Mouse (Mus musculus) hindbrain, postnatal 0 days (tissue): ENCODE results near the gene Hapln1. TPM values are rescaled to one million over a fixed set of nuclear protein-coding genes. Genes with fewer than 3 reads are reported as not detected.

ENCODE experiments used
- ATAC-seq: fragments of 200-750 bp; cut with Nextera tagmentation; 2 replicates; pipeline ENCODE4 v1.8.0; 2017; ENCODE audit warnings: mild to moderate bottlenecking, moderate TSS enrichment, moderate library complexity
- DNase-seq: peaks from one replicate; pipeline ENCODE4 v3.0.0-alpha.2; 2015; ENCODE audit warnings: low spot score
- H3K27ac ChIP-seq: fragments of 300-500 bp; sonication (generic); 2 replicates; pipeline ENCODE4 v1.5.1; 2014; ENCODE audit warnings: mild to moderate bottlenecking
- H3K27me3 ChIP-seq: fragments of 300-500 bp; sonication (generic); 2 replicates; pipeline ENCODE4 v1.6.1; 2014; ENCODE audit warnings: low read length, mixed read lengths; ENCODE audit not compliant: insufficient read depth
- H3K36me3 ChIP-seq: fragments of 300-500 bp; sonication (generic); 2 replicates; pipeline ENCODE4 v1.6.1; 2014; ENCODE audit warnings: low read length, mixed read lengths; ENCODE audit not compliant: insufficient read depth
- H3K4me1 ChIP-seq: fragments of 300-500 bp; sonication (generic); 2 replicates; pipeline ENCODE4 v1.6.1; 2014; ENCODE audit warnings: antibody characterized with exemption, low read length, mixed read lengths; ENCODE audit not compliant: insufficient read depth
- H3K4me2 ChIP-seq: fragments of 300-500 bp; sonication (generic); 2 replicates; pipeline ENCODE4 v1.6.1; 2014; ENCODE audit warnings: low read depth, mild to moderate bottlenecking, low read length, moderate library complexity, mixed read lengths
- H3K4me3 ChIP-seq: fragments of 300-500 bp; sonication (generic); 2 replicates; pipeline ENCODE4 v1.5.1; 2014; ENCODE audit warnings: low read length
- H3K9ac ChIP-seq: fragments of 300-500 bp; sonication (generic); replicated peaks from 2 replicates; pipeline ENCODE4 v1.6.1; 2014; ENCODE audit warnings: mild to moderate bottlenecking, low read length, moderate library complexity, mixed read lengths
- H3K9me3 ChIP-seq: fragments of 300-500 bp; sonication (generic); 2 replicates; pipeline ENCODE4 v1.6.1; 2016; ENCODE audit warnings: low read length, mixed read lengths
- CTCF ChIP-seq: IDR thresholded peaks from 2 replicates; pipeline ENCODE4 v1.5.1; 2016; ENCODE audit warnings: antibody characterized with exemption, control low read depth, low read depth
- WGBS: fragments of 180-500 bp; shearing (Covaris S2); extraction: QIAGEN DNeasy Blood & Tissue Kit; methylation state at CpG from one replicate; pipeline ENCODE4 v1.1.7; 2014; 5-methylcytosine and 5-hydroxymethylcytosine counted together
- polyA plus RNA-seq: library from polyadenylated mRNA; unstranded; fragments of >200 nt; fragmentation: Nextera tagmentation; extraction: Ambion mirVana; gene quantifications from 2 replicates; pipeline ENCODE4 v1.2.1, GENCODE M21; 2015
- total RNA-seq: library from RNA; depleted of rRNA; stranded (reverse); fragments of >200 nt; gene quantifications from 2 replicates; pipeline ENCODE4 v1.2.3, GENCODE M21; 2014

Gene Hapln1
- total and polyA plus RNA-seq, 2 experiments from 2014 or later = 2.1 to 3.0 TPM

DNA sequence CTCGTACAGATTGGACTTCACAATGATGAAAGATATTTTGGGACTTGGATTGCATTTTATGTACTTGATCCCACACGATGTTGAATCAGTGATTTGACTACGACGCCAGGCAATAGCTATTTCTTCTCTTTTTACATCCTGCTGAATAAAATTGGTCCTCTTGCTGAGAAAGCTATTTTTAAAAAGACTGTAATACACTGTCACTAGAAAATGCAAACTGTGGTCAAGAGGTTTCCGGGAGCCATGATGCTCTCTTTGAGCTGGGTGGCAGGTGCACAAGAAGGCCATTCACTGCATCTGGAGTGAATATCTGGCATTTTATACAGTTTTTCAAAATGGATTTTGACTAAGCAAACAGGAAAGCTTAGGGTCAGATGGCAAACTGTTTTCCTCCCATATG is 24.9 kb downstream of the Hapln1 start:
- no peaks in the 10 kb centered on the region for H3K9me3 ChIP-seq
- no peak for TF ChIP-seq CTCF

DNA sequence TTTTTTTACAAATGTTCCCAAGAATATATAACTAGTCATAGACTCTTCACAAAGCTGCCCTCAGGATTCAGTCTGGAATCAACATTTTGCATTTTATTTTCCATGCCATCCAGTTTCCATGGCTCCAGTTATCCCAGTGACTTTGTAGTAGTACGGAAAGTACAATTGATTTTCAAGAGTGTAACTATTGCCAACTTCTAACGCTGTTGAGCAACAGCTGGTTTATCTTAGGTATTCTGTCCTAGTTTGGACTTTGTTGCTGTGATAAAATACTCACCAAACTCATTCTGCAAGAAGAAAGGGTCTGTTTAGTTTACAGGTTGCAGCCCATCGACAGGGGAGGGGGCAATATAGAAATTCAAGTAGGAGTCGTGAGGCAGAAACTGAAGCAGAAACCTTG is 26.7 kb downstream of the Hapln1 start:
- Histone ChIP-seq H3K27ac (no peak overlapping the region), H3K4me2 (no peak overlapping the region), H3K9me3 (no peaks in the 10 kb centered on the region), H3K27me3 (no peaks in the 10 kb centered on the region), H3K4me1 (no peaks in the 10 kb centered on the region), H3K9ac (no peak overlapping the region), H3K36me3 (no peaks in the 10 kb centered on the region), H3K4me3 (no peak overlapping the region)
- WGBS = 90% methylated on average over 4 of the region's 4 CpGs
- TF ChIP-seq CTCF = no peak
- ATAC-seq = no peak
- DNase-seq = no peak

More for the DNA sequence above, 24.9 kb downstream of the Hapln1 start:
- no peaks in the 10 kb centered on the region for H3K4me1 ChIP-seq
- DNase-seq (no peak), ATAC-seq (no peak)
- H3K4me2 ChIP-seq = no peak overlapping the region
- H3K36me3 ChIP-seq = no peaks in the 10 kb centered on the region
- H3K9ac ChIP-seq = no peak overlapping the region
- H3K4me3 ChIP-seq = no peak overlapping the region
- H3K27ac ChIP-seq = no peak overlapping the region
- H3K27me3 ChIP-seq = no peaks in the 10 kb centered on the region
- WGBS = 89% methylated on average over 5 of the region's 5 CpGs

DNA sequence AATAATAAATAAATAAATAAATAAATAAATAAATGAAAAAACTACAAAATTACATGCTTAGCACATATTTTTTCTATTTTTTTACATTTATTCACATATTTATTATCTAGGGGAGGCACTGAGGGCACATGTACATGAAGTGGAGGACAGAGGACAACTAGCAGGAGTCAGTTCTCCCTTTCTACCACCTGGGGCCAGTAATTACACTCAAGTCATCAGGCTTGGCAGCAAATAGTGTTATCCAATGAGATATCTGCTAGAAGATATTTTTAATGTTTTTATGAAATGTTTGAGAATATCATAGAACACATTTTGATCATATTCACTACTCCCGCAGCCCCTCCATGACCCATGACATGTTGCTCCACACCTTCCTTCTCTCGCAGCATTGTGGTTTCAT is 39.5 kb downstream of the Hapln1 start:
- Histone ChIP-seq H3K4me1 (no peaks in the 10 kb centered on the region), H3K27me3 (no peaks in the 10 kb centered on the region), H3K4me3 (no peak overlapping the region), H3K27ac (no peak overlapping the region), H3K4me2 (no peak overlapping the region), H3K9me3 (no peaks in the 10 kb centered on the region), H3K9ac (no peak overlapping the region), H3K36me3 (no peaks in the 10 kb centered on the region)
- ATAC-seq = no peak
- WGBS = 100% methylated on average over 2 of the region's 2 CpGs
- no peak for TF ChIP-seq CTCF
- DNase-seq = no peak

DNA sequence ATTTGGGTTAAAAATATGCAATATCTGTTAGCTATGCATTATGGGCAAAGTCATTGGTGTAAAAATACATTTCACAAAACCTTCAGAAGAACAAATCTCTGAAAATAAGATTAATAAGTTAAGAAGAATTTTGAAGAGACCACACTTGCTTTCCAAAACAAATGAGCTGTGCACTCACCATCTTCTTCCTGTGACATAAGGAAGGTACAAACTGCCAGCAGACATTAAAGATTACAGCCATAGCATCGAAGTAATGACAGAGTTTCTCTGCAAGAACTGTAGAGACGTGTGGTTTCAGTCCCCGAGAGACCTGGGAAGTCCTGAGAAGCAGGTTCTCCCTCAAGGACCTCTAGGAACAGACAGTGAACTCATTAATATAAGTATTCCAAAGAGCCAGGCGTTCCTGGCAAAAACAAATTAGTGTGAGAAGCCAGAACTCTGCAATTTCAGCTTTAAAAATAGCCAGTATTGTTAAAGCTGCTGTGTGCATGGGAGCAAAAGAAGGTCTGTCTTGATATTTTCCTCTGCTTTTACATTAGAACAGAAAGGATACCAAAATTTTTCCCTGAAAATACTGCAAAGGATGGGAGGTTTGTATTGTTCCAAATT is 43.6 kb downstream of the Hapln1 start:
- H3K9me3 ChIP-seq = no peaks in the 10 kb centered on the region
- DNase-seq (no peak), ATAC-seq (no peak)
- no peaks in the 10 kb centered on the region for H3K27me3 ChIP-seq
- 61% methylated on average over 4 of the region's 4 CpGs for WGBS
- no peaks in the 10 kb centered on the region for H3K36me3 ChIP-seq
- no peak overlapping the region for H3K27ac ChIP-seq
- H3K4me1 ChIP-seq = no peaks in the 10 kb centered on the region
- no peak overlapping the region for H3K9ac ChIP-seq
- no peak overlapping the region for H3K4me3 ChIP-seq
- H3K4me2 ChIP-seq = no peak overlapping the region
- no peak for TF ChIP-seq CTCF

DNA sequence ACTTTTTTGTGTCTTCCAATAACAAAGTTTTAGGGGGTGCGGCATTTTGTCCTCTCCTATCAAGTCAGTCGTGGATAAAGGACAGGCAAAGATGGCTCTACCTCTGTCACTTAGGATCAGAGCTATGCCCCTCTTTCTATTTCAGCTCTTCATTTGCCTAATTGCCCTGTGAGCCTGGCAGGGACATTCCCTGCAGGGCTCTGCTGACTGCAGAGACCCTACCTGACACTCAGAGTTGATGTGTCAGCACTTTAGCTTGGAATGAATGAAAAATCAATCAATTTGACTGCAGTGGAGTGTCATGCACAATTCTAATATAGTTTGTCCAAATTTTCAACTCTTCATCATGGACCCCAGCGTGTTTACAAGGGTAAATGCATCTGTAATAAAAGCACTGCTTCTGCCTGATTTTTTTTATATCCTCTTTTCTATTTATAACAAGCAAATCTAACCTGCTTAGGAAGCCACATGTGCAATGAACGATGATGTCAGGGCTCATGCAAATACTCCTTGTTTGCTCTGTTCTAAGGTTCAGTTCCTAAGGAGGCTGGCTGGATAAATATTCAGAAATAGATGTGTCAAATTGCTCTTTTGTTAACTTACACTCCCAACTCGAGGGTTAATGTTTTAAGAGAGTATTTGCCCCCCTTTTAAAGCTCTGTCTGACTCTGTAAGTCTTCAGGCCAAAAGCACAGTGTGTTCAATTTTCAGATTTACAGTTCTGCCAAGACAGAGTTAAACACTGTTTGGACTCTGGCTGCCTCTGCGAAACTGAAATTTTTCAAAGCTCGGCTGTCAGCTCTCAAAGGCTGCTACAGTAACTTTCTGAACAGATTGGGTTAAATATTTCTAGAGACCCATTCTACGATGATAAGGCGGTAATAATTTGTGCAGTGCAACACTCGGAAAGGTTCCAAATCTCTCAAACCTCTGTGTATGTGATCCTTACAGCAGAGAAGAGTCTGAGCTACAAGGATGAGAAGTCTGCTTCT is 44.4 kb downstream of the Hapln1 start:
- no peaks in the 10 kb centered on the region for H3K4me1 ChIP-seq
- H3K9me3 ChIP-seq = no peaks in the 10 kb centered on the region
- no peaks in the 10 kb centered on the region for H3K36me3 ChIP-seq
- TF ChIP-seq CTCF = no peak
- H3K9ac ChIP-seq = no peak overlapping the region
- no peak for DNase-seq
- no peak for ATAC-seq
- no peaks in the 10 kb centered on the region for H3K27me3 ChIP-seq
- no peak overlapping the region for H3K27ac ChIP-seq
- 60% methylated on average over 10 of the region's 10 CpGs for WGBS
- no peak overlapping the region for H3K4me3 ChIP-seq
- H3K4me2 ChIP-seq = no peak overlapping the region

DNA sequence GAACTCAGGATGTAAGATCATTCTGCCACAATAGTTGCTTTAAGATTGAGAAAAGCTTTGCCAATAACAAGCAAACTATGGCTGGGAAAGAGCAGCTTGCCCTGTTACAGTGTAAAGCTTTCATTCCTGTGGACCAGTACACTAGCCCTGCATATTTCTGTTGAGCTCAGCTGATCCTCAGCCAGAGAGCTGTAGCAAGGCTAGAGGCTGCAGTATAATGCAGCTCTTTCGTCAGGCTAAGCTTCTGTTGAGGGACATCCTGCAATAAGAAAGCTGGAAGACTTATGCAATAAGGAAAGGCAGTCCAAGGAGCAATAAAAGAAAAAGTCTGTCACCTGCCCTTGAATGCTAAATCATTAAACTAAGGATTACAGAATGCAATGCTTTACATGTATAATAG is 45.5 kb downstream of the Hapln1 start:
- DNase-seq = no peak
- H3K9ac ChIP-seq = no peak overlapping the region
- H3K36me3 ChIP-seq = no peaks in the 10 kb centered on the region
- no peaks in the 10 kb centered on the region for H3K9me3 ChIP-seq
- H3K27ac ChIP-seq = no peak overlapping the region
- H3K4me3 ChIP-seq = no peak overlapping the region
- ATAC-seq = no peak
- no peak for TF ChIP-seq CTCF
- no peaks in the 10 kb centered on the region for H3K27me3 ChIP-seq
- 44% methylated on average over 1 of the region's 1 CpGs for WGBS
- H3K4me2 ChIP-seq = no peak overlapping the region
- no peaks in the 10 kb centered on the region for H3K4me1 ChIP-seq

DNA sequence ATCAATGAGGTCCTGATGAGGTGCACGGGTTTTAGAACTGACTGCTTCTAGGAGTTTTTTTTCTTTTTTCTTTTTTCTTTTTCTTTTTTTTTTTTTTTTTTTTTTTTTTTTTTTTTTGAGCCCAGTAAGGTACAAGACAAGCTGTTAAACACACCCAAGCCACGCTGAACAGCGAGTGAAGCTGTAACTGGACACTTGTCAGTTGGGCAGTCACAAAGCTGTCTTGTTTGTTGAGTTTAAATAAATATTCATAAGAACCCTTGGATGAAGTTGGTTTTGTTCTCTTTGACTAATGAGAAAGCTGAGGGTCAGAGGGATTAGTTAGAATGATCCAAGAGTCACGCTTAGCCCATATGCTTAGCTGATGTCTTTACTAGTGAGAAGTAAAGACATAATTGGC is 55.5 kb downstream of the Hapln1 start:
- H3K4me3 ChIP-seq = no peak overlapping the region
- no peak for DNase-seq

More for the DNA sequence above, 55.5 kb downstream of the Hapln1 start:
- H3K27ac ChIP-seq = no peak overlapping the region
- no peaks in the 10 kb centered on the region; the same call in 1 of the 2 replicates for H3K9me3 ChIP-seq
- H3K4me1 ChIP-seq = no peaks in the 10 kb centered on the region
- no peak for TF ChIP-seq CTCF
- no peak for ATAC-seq
- no peak overlapping the region for H3K4me2 ChIP-seq
- H3K9ac ChIP-seq = no peak overlapping the region
- no peaks in the 10 kb centered on the region for H3K27me3 ChIP-seq
- no peaks in the 10 kb centered on the region for H3K36me3 ChIP-seq
- 40% methylated on average over 4 of the region's 4 CpGs for WGBS
